Mouse (Mus musculus): ENCODE results near the gene Cks2.

DNA sequence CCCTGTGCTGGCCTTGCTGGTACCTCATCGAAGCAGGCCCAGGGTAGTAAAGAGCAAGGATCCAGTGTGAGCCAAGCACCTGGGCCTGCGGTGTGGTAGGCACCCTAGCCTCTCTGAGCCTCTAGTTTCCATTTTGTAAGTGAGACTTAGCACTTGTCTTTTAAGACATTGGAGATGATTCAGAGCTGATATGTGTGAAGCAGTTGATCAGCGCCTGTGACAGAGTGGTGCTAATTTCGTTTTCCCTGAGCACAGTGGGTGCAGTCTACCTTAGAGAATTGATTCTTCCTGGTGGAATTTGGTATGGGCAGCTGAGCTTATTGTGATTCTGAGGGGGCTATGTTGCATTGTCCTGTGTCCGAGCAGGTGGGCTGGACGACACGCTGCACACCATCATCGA is 36.6 kb downstream of the Cks2 start:
- TF ChIP-seq CTCF (IDR thresholded peaks at IDR 0.05; ENCODE audit: low read depth) (no peak), EP300 (optimal IDR thresholded peaks at IDR 0.05) (no peak)

All from stomach, postnatal 0 days (tissue).